ENCODE assay signal across 16 mouse cellular contexts in the genomic region with DNA sequence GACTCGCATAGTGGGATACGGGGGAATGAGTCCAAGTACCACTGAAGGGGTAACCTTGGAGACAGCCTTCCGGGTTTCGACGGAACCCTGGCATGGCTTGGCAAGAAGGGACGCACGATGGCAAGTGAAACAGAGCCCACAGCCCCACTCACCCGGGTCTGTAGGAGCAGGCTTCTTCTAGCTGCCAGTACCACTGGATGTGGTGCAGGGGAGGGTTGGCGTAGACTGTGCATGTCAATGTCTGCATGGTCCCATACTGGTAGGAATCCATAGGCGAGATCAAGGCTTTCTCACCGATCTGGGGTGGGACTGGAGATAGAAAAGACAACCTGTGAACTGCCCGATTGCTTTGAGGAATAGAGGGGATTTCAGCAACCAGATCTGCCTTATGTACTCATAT. TPM values are rescaled to one million over a fixed set of nuclear protein-coding genes. Genes with fewer than 3 reads are reported as not detected.
DNase-seq lines count a peak whose midpoint lies in the region; ATAC-seq and TF ChIP-seq lines count a peak whose summit lies in the region.
"Had no signal": no experiment of that assay in that cellular context is flagged by ENCODE, and none has a peak within 500 bp of the region (broad histone marks: within the 10 kb centered on the region; RNA-seq: fewer than 3 reads in every experiment).

No protein-coding gene starts in this region.

- H3K9me3 ChIP-seq in heart, embryonic 12.5 days (replicated peaks): no peaks in the 10 kb centered on the region
- no peaks in the 10 kb centered on the region for H3K9me3 ChIP-seq in G1E (replicated peaks)
- H3K9me3 ChIP-seq in liver, embryonic 14.5 days (ENCODE audit: control insufficient read depth, low read length): no peaks in the 10 kb centered on the region
- no peaks in the 10 kb centered on the region for H3K9me3 ChIP-seq in midbrain, embryonic 16.5 days (replicated peaks; ENCODE audit: control insufficient read depth, low read length, poor library complexity, severe bottlenecking)
- H3K9me3 ChIP-seq: hindbrain, embryonic 15.5 days; lung, embryonic 15.5 days; neural tube, embryonic 12.5 days had no signal

- no peak overlapping the region for H3K27ac ChIP-seq in heart, embryonic 12.5 days (ENCODE audit: poor library complexity, severe bottlenecking)
- H3K27ac ChIP-seq in brown adipose tissue, adult 24 weeks (replicated peaks; ENCODE audit: low read depth, low read length): peak overlapping the region; percentile 49
- no peak overlapping the region for H3K27ac ChIP-seq in liver, embryonic 14.5 days
- H3K27ac ChIP-seq in midbrain, embryonic 16.5 days (ENCODE audit: low read length): no peak overlapping the region
- H3K27ac ChIP-seq: hindbrain, embryonic 15.5 days; lung, embryonic 15.5 days; neural tube, embryonic 12.5 days had no signal

- DNase-seq in heart, postnatal 10 days: no peak
- no peak for DNase-seq in G1E (ENCODE audit: low spot score)
- no peak for DNase-seq in liver, embryonic 14.5 days (ENCODE audit: low read depth in 3 of 3, low spot score in 3 of 3)
- no peak for DNase-seq in adrenal gland, postnatal 25 days
- DNase-seq: cerebellum, postnatal 10 days; embryo, embryonic 11 days; kidney, postnatal 10 days; right cerebral cortex, postnatal 25 days had no signal

- intact Hi-C loops in heart, postnatal 10 days (cut with DNase I): no loop called here

- TF ChIP-seq CTCF in G1E (IDR thresholded peaks at IDR 0.05; ENCODE audit: low read depth, low read length): no peak
- no peak for TF ChIP-seq CTCF in liver, embryonic 14.5 days (IDR thresholded peaks at IDR 0.05; ENCODE audit: low read depth)

- no peaks in the 10 kb centered on the region for H3K27me3 ChIP-seq in heart, embryonic 12.5 days (replicated peaks)
- H3K27me3 ChIP-seq in G1E (ENCODE audit: insufficient read depth, low read length): peaks cover 16% of the 10 kb centered on the region
- H3K27me3 ChIP-seq in liver, embryonic 14.5 days (ENCODE audit: control insufficient read depth, insufficient read depth, low read length): no peaks in the 10 kb centered on the region; the same call in 1 of the 2 replicates
- no peaks in the 10 kb centered on the region for H3K27me3 ChIP-seq in midbrain, embryonic 16.5 days (ENCODE audit: control insufficient read depth, insufficient read depth, low read depth, low read length)
- H3K27me3 ChIP-seq: hindbrain, embryonic 15.5 days; lung, embryonic 15.5 days; neural tube, embryonic 12.5 days had no signal

- no peak overlapping the region for H3K9ac ChIP-seq in heart, embryonic 12.5 days
- no peak overlapping the region for H3K9ac ChIP-seq in liver, embryonic 14.5 days (replicated peaks)
- no peak overlapping the region for H3K9ac ChIP-seq in midbrain, embryonic 16.5 days (ENCODE audit: low read depth, low read length)
- H3K9ac ChIP-seq: hindbrain, embryonic 15.5 days; lung, embryonic 15.5 days; neural tube, embryonic 12.5 days had no signal

- H3K36me3 ChIP-seq in heart, embryonic 12.5 days: peaks cover 42% of the 10 kb centered on the region
- no peaks in the 10 kb centered on the region for H3K36me3 ChIP-seq in G1E (replicated peaks)
- no peaks in the 10 kb centered on the region for H3K36me3 ChIP-seq in liver, embryonic 14.5 days (replicated peaks; ENCODE audit: control insufficient read depth, insufficient read depth, low read depth)
- no peaks in the 10 kb centered on the region for H3K36me3 ChIP-seq in midbrain, embryonic 16.5 days (ENCODE audit: control insufficient read depth, insufficient read depth, low read length)
- H3K36me3 ChIP-seq: hindbrain, embryonic 15.5 days; neural tube, embryonic 12.5 days had no signal

- H3K4me2 ChIP-seq in heart, embryonic 12.5 days: 0 out of 2 replicates have a peak overlapping the region, but pooled peaks have one; percentile 44
- peak overlapping the region; percentile 57 for H3K4me2 ChIP-seq in liver, embryonic 14.5 days (ENCODE audit: low read depth)
- H3K4me2 ChIP-seq in midbrain, embryonic 16.5 days (ENCODE audit: low read length): no peak overlapping the region
- H3K4me2 ChIP-seq: hindbrain, embryonic 15.5 days; lung, embryonic 15.5 days; neural tube, embryonic 12.5 days had no signal

- peak; percentile 46 for ATAC-seq in heart, embryonic 12.5 days (ENCODE audit: insufficient number of reproducible peaks, low FRiP score)
- no peak for ATAC-seq in G1E (ENCODE audit: extremely low read depth, insufficient number of reproducible peaks, low FRiP score, poor library complexity, severe bottlenecking)
- ATAC-seq in liver, embryonic 14.5 days (ENCODE audit: insufficient read depth): peak; percentile 29; the same call in 1 of the 2 replicates
- ATAC-seq in midbrain, embryonic 16.5 days: no peak
- ATAC-seq: forebrain, embryonic 14.5 days; intestine, embryonic 16.5 days had no signal

- peaks cover 23% of the 10 kb centered on the region for H3K4me1 ChIP-seq in heart, embryonic 12.5 days (replicated peaks)
- H3K4me1 ChIP-seq in G1E (ENCODE audit: insufficient read depth, low read depth, low read length): peaks cover 36% of the 10 kb centered on the region
- peaks cover 21% of the 10 kb centered on the region for H3K4me1 ChIP-seq in brown adipose tissue, adult 24 weeks (ENCODE audit: control insufficient read depth, insufficient read depth, insufficient read length, low read length)
- peaks cover 9 to 33% of the 10 kb centered on the region in 2 experiments for H3K4me1 ChIP-seq in liver, embryonic 14.5 days (replicated peaks; ENCODE audit: control insufficient read depth in 2 of 2, insufficient read depth in 2 of 2, low read length in 1 of 2)
- H3K4me1 ChIP-seq in midbrain, embryonic 16.5 days (ENCODE audit: control insufficient read depth, insufficient read depth, low read length): no peaks in the 10 kb centered on the region
- H3K4me1 ChIP-seq: hindbrain, embryonic 15.5 days; lung, embryonic 15.5 days; neural tube, embryonic 12.5 days had no signal

- no peak overlapping the region for H3K4me3 ChIP-seq in heart, embryonic 12.5 days
- H3K4me3 ChIP-seq in G1E (ENCODE audit: low read depth, low read length): peak overlapping the region; percentile 33; the same call in 1 of the 2 replicates
- no peak overlapping the region for H3K4me3 ChIP-seq in brown adipose tissue, adult 24 weeks (ENCODE audit: insufficient read depth, low read depth, low read length)
- H3K4me3 ChIP-seq in liver, embryonic 14.5 days (ENCODE audit: insufficient read depth in 1 of 2, low read depth in 2 of 2, low read length in 2 of 2): peak overlapping the region; percentile 12 to 35; a peak in 2 of 4 replicates
- no peak overlapping the region for H3K4me3 ChIP-seq in midbrain, embryonic 16.5 days (ENCODE audit: low read depth, low read length)
- H3K4me3 ChIP-seq: hindbrain, embryonic 15.5 days; lung, embryonic 15.5 days; neural tube, embryonic 12.5 days had no signal

- 65% methylated on average over 12 of the region's 12 CpGs for WGBS in heart, embryonic 12.5 days
- WGBS in liver, embryonic 14.5 days (ENCODE audit: insufficient replicate concordance): 22% methylated on average over 12 of the region's 12 CpGs
- WGBS in midbrain, embryonic 16.5 days: 89% methylated on average over 12 of the region's 12 CpGs

- TF ChIP-seq EP300 in liver, embryonic 14.5 days (IDR thresholded peaks at IDR 0.05; ENCODE audit: low read depth): no peak

RNA-seq across cellular contexts. Expression of gene Kdr, which starts 15.7 kb away (rescaled TPM):
- polyA plus RNA-seq in heart, embryonic 12.5 days (2016; fragmentation: Nextera tagmentation; extraction: Ambion mirVana): 48.0 and 48.6 TPM in 2 replicates
- 100 to 1,000 TPM; 124 to 160 TPM for total RNA-seq in heart, postnatal 10 days (2021)
- not detected in 2 replicates for total RNA-seq in G1E (2014; fragmentation: Nextera tagmentation)
- 0.11 and 0.17 TPM in 2 replicates for total RNA-seq in G1E (2017)
- polyA plus RNA-seq in G1E (2012): 0.01 TPM in 1 of 2 replicates, not detected in the other
- polyA plus RNA-seq in brown adipose tissue, adult 24 weeks (2012; ENCODE audit: insufficient read depth, insufficient read length, missing spikeins): 22.0 and 39.9 TPM in 2 replicates
- polyA plus RNA-seq in liver, embryonic 14.5 days (2012; rRNA removed): 3.1 and 3.8 TPM in 2 replicates
- polyA plus RNA-seq in liver, embryonic 14.5 days (2014; fragmentation: Nextera tagmentation; extraction: Ambion mirVana): 5.2 and 5.7 TPM in 2 replicates
- total RNA-seq in adrenal gland, postnatal 25 days (2021): 72.5 and 78.6 TPM in 2 replicates
- polyA plus RNA-seq in midbrain, embryonic 16.5 days (2015; fragmentation: Nextera tagmentation; extraction: Ambion mirVana): 22.7 and 26.4 TPM in 2 replicates

Comparison
In these comparisons a context has a peak if more than half of its experiments do, and no peak if none do; other contexts are left out.
1. ATAC-seq: peak in heart, embryonic 12.5 days (single experiment) and liver, embryonic 14.5 days (single experiment); none in G1E (single experiment) and midbrain, embryonic 16.5 days (single experiment).
2. H3K4me3 ChIP-seq: peak in G1E (single experiment) and liver, embryonic 14.5 days (2 of 2); none in heart, embryonic 12.5 days (single experiment), brown adipose tissue, adult 24 weeks (single experiment) and midbrain, embryonic 16.5 days (single experiment).